Mouse (Mus musculus): ENCODE measurements around the gene Nr1i2.

GRCm38 (mm10) chr16:38254001-38254400 is 40.6 kb downstream of the Nr1i2 start:
- TF ChIP-seq CTCF (IDR thresholded peaks at IDR 0.05; ENCODE audit: control insufficient read depth, insufficient read depth, low read length), result no peak
- TF ChIP-seq POLR2A (IDR thresholded peaks at IDR 0.05; ENCODE audit: borderline replicate concordance, control insufficient read depth, low read depth, low read length), result no peak

All from bone marrow, adult 2 months (tissue).